Mouse (Mus musculus) heart, adult 2 months (tissue): ENCODE data around the gene Srrm3.

Source experiments
- CTCF ChIP-seq: fragments of 200-600 bp; IDR thresholded peaks from 2 replicates; pipeline ENCODE4 v1.8.1; 2022; ENCODE audit warnings: antibody characterized with exemption, mild to moderate bottlenecking, moderate library complexity
- EP300 ChIP-seq: fragments of 200-500 bp; IDR thresholded peaks from 2 replicates; pipeline ENCODE4 v1.6.1; 2011; ENCODE audit warnings: low read depth, low read length, control low read depth; ENCODE audit not compliant: insufficient read depth
- POLR2A ChIP-seq: fragments of 200-500 bp; IDR thresholded peaks from 2 replicates; pipeline ENCODE4 v1.6.1; 2011; ENCODE audit warnings: mild to moderate bottlenecking, low read depth, low read length, control low read depth; ENCODE audit not compliant: insufficient read depth

DNA sequence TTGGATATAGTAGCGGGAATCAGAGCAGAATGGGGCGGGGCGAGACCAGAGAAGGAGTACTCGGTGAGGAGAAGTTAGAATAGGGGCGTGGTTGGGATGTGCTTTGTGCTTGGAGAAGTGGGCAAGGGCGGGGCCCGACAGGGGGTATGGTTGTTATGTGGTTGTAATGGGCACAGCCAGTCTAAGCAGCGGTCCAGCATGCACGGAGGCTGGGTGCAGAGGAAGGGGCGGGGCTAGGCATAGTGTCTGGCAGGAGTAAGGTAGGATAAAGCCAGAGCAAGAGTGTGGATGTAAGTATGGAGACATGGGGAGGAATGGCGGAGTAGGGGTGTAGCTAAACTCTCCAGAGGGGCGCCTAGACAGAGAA, 28.8 kb downstream of the Srrm3 start:
- TF ChIP-seq CTCF (no peak), EP300 (no peak), POLR2A (no peak)
